Mouse (Mus musculus) left cerebral cortex, adult 8-10 months (tissue): ENCODE measurements at regions not wholly inside any gene's neighbourhood (a gene's known extent, or its start where the extent isn't known, plus 50 kb on each side); places are given as distances from the start of the nearest gene placed in this dataset.

ENCODE experiments used
- DNase-seq, 2 experiments: peaks; one replicate each; pipeline ENCODE4 v3.0.0; 2022; ENCODE audit warnings: low spot score in 2 of 2

DNA sequence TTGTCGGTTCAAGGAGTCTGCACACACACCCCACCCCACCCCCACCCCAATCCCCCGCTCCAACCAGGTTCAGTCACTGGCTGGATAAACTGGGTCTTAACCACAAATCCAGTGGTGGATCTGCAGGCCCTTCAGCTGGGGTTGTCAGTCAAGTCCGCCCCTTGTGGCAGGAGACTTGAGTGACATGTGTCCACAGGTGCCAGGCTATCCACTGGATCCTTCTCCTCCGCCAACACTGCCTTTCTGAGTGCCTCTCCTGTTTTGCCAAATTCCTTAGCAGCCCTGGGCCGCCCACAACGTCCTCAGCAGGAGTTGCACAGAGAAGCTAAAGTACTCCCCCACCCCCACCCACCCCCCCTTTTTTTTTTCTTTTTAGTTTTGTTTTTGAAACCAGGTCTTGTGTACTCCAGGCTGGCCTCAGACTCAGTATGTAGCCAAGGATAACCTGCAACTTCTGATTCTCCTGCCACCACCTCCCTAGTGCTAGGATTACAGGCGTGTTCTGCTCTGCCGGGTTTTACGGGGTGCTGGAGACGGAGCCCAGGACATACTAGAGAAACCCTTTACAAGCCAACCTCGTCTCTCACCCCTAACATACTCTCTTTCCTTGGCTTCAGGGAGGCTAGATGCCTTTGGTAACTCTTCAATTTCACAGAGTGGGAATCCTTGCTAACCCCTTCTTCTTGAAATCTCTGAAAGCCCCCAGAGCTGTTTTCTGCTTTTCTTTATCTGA is 57.2 kb upstream of the Zfp280d start:
- DNase-seq = no peak

GRCm38 (mm10) chr9:72218736-72219135 is 55.9 kb upstream of the Zfp280d start:
- DNase-seq = no peak

DNA sequence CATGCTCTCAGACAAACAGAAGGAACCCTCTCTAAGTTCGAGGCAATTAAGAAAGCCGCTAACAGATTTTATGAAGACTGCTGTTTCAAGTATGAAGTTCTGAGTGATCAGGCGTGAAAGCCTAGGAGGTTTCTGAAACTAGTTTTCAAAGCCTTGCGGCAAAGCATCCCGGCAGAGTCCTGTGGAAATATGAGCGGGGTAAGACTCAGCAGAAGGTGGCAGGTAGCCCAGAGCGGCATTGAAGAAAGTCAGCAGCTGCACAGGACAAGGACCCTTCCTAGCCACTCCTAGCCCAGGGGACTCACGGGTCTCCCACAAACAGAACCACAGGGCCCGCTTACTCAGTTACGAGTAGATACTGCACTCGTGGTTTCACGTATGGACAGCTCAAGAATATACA is 54.8 kb upstream of the Zfp280d start:
- no peak for DNase-seq

- no peak for DNase-seq
These were observed 53.3 kb upstream of the Zfp280d start for GRCm38 (mm10) chr9:72221333-72221732.
